Mouse (Mus musculus): ENCODE data around the gene Rpf1. TPM values are rescaled to one million over a fixed set of nuclear protein-coding genes. Genes with fewer than 3 reads are reported as not detected.

The Rpf1 gene
- polyA plus RNA-seq (2016; fragmentation: Nextera tagmentation; extraction: Ambion mirVana) = 63.9 and 72.4 TPM in 2 replicates

DNA sequence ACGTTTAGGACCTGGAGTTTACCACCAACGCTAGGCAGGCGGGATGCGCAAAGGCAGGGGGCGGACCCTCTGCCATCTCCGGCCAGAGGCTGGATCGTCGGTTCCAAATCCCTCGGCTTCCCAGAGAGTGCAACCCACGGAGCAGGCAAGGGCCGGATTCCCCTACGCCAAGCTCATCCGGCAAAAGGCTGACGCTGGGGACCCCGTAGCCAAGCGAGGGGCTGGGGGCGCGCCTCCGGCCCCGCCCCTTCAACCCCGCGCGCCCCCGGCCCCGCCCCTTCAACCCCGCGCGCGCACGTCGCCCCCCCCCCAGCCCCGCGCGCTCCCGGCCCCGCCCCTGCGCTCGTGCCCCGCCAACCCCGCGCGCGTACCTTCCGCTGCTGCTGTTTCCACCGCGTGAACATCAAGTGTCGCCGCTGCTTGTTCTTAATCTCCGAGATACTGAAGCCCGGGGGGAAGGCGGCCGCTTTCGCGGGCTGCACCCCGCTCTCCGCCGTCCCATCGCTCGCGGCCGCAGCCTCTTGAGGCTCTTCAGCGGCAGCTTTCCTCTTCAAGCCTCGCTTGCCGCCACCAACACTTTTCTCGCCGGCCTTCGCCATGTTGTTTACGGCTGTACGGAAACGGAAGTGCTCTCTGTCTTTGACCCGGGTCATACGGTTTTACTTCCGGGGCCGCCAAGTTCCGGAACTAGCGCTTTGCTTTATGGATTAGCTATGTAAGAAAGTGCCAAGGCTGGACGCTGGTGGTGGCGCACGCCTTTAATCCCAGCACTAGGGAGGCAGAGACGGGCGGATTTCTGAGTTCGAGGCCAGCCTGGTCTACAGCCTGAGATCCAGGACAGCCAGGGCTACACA, at the start of gene Rpf1:
TSS of gene Rpf1 (minus strand) at position 632 of the 854 bp plus-strand sequence.
- Histone ChIP-seq H3K4me1 (peaks cover 7% of the 10 kb centered on the region), H3K36me3 (peaks cover 30% of the 10 kb centered on the region), H3K4me3 (peak within 1 kb of the TSS; percentile 86), H3K9me3 (replicated peaks) (no peaks in the 10 kb centered on the region), H3K27ac (peak within 1 kb of the TSS; percentile 98), H3K27me3 (ENCODE audit: low read depth, poor library complexity, severe bottlenecking) (no peaks in the 10 kb centered on the region)
- DNase-seq (ENCODE audit: low spot score) = peak; percentile 90
- under 1% methylated on average over 71 of the region's 82 CpGs for WGBS

GRCm38 (mm10) chr3:146570939-146571338, 49.7 kb upstream of the Rpf1 start:
- DNase-seq (ENCODE audit: low spot score) = no peak
- H3K4me3 ChIP-seq = no peak overlapping the region
- 89% methylated on average over 6 of the region's 6 CpGs for WGBS

GRCm38 (mm10) chr3:146570148-146570782, 49.0 kb upstream of the Rpf1 start, which contains the start of gene Uox:
Uox (plus strand) TSS chr3:146570426.
- no peaks in the 10 kb centered on the region for H3K9me3 ChIP-seq (replicated peaks)
- H3K27me3 ChIP-seq (ENCODE audit: low read depth, poor library complexity, severe bottlenecking) = no peaks in the 10 kb centered on the region
- H3K4me1 ChIP-seq = peaks cover 6% of the 10 kb centered on the region; the same call in 1 of the 2 replicates
- 86% methylated on average over 10 of the region's 10 CpGs for WGBS
- no peak within 1 kb of the TSS for H3K27ac ChIP-seq
- no peak within 1 kb of the TSS for H3K4me3 ChIP-seq
- no peaks in the 10 kb centered on the region for H3K36me3 ChIP-seq
- no peak for DNase-seq (ENCODE audit: low spot score)

More at GRCm38 (mm10) chr3:146570939-146571338, 49.7 kb upstream of the Rpf1 start:
- Histone ChIP-seq H3K4me1 (peaks cover 6% of the 10 kb centered on the region; the same call in 1 of the 2 replicates), H3K27me3 (ENCODE audit: low read depth, poor library complexity, severe bottlenecking) (no peaks in the 10 kb centered on the region), H3K36me3 (no peaks in the 10 kb centered on the region), H3K27ac (no peak overlapping the region), H3K9me3 (replicated peaks) (no peaks in the 10 kb centered on the region)

GRCm38 (mm10) chr3:146569594-146569993, 48.4 kb upstream of the Rpf1 start:
- WGBS = 88% methylated on average over 3 of the region's 3 CpGs
- H3K4me1 ChIP-seq = peaks cover 6% of the 10 kb centered on the region; the same call in 1 of the 2 replicates
- no peak for DNase-seq (ENCODE audit: low spot score)
- H3K27me3 ChIP-seq (ENCODE audit: low read depth, poor library complexity, severe bottlenecking) = no peaks in the 10 kb centered on the region
- no peak overlapping the region for H3K27ac ChIP-seq
- no peak overlapping the region for H3K4me3 ChIP-seq
- H3K9me3 ChIP-seq (replicated peaks) = no peaks in the 10 kb centered on the region
- no peaks in the 10 kb centered on the region for H3K36me3 ChIP-seq

DNA sequence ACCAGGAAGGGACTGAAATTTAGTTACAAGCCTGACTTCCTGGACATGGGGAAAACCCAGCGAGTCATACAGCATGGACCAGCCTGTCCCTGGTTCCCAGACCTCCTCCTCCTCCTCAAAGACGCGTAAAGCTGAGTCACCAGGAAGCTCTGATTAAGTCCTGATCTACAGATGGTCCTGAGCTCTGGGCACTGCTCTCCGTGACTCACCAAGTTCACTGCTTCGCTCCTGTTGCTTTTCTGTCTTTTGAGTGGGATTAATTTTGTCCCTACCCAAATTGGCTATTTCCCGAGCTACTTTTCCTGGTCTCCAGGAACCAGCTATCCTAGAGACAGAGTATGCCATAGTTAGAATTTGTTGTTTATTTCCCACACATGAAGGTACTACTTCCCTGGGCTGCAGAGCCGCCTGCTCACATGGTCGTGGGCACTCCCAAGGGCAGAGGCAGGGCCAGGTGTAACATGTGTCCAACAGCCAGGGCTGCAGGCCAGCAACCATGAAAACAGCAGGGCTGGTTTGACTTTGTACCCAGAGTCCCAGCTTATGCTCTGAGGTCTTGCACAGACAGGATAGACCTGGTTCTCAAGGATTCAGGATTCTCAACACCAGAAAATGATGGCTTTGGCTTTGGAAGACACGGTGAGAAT, 46.8 kb upstream of the Rpf1 start:
- Histone ChIP-seq H3K27ac (no peak overlapping the region), H3K9me3 (replicated peaks) (no peaks in the 10 kb centered on the region), H3K36me3 (no peaks in the 10 kb centered on the region), H3K4me1 (peaks cover 6% of the 10 kb centered on the region; the same call in 1 of the 2 replicates), H3K27me3 (ENCODE audit: low read depth, poor library complexity, severe bottlenecking) (no peaks in the 10 kb centered on the region), H3K4me3 (no peak overlapping the region)
- WGBS = 80% methylated on average over 9 of the region's 9 CpGs
- no peak for DNase-seq (ENCODE audit: low spot score)

- Histone ChIP-seq H3K4me1 (peaks cover 6% of the 10 kb centered on the region; the same call in 1 of the 2 replicates), H3K27ac (no peak overlapping the region), H3K9me3 (replicated peaks) (no peaks in the 10 kb centered on the region), H3K4me3 (no peak overlapping the region), H3K27me3 (ENCODE audit: low read depth, poor library complexity, severe bottlenecking) (no peaks in the 10 kb centered on the region), H3K36me3 (no peaks in the 10 kb centered on the region)
- 71% methylated on average over 7 of the region's 7 CpGs for WGBS
- DNase-seq (ENCODE audit: low spot score) = no peak
Measured at GRCm38 (mm10) chr3:146567366-146567765, 46.1 kb upstream of the Rpf1 start.

DNA sequence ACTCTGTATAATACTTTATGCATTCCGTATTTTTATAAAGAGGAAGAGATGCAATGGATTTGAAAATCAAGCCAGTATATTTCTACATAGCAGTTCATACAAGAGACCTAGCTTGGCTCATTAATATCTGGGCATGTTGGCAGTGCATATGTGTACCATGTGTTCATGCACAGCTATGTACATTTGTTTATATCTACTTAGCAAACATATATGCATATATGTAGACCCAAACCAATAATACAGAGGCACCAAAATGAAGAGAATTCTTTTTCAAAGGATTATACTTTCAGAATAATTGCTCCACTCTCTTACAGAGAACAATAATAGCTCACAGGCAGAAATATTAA, 43.8 kb upstream of the Rpf1 start:
- WGBS = 80% methylated on average over 1 of the region's 1 CpGs
- no peak for DNase-seq (ENCODE audit: low spot score)

DNA sequence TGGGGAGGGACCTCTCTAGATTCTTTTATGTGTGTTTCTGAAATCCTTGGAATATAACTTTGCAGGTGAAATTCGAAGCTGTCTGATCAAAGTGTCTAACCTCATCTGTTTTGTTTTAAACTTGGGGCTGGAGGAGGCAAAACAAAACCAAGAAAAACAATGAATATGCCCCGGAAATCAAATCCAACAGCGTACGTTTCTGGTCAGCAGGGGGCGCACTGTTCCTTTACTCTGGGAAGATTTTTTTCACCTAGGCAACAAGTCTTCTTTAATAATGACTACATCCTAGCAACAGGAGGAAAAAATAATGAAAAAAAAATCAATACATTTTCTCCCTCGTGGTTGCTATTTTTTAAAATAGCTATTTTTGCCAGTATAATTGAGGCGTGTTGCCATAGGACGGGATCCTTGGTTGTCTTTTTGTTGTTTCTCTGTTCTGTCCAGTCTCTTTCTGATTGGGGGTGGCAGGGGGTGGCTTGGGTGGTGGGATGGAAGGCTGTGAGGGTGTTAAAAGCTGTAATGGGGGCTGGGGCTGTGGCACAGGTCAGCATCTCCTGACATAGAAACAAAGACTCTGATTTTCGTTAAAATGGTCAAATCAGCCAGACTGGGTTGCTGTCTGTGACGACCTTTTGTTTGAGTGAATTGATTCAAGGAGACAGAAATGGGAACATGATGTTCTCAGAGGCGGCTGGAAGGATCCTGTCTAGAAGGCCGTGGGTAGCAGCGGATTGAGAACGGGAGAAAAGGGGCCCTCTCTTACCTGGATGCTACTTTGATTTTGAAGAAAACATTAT, 43.2 kb upstream of the Rpf1 start:
- no peak overlapping the region for H3K4me3 ChIP-seq
- no peak overlapping the region for H3K27ac ChIP-seq
- 45% methylated on average over 14 of the region's 14 CpGs for WGBS
- H3K9me3 ChIP-seq (replicated peaks) = no peaks in the 10 kb centered on the region
- no peaks in the 10 kb centered on the region for H3K27me3 ChIP-seq (ENCODE audit: low read depth, poor library complexity, severe bottlenecking)
- peak; percentile 87 for DNase-seq (ENCODE audit: low spot score)
- H3K4me1 ChIP-seq = peaks cover 6% of the 10 kb centered on the region; the same call in 1 of the 2 replicates
- H3K36me3 ChIP-seq = no peaks in the 10 kb centered on the region

More for the DNA sequence above, 43.8 kb upstream of the Rpf1 start:
- peaks cover 6% of the 10 kb centered on the region; the same call in 1 of the 2 replicates for H3K4me1 ChIP-seq
- H3K9me3 ChIP-seq (replicated peaks) = no peaks in the 10 kb centered on the region
- no peak overlapping the region for H3K4me3 ChIP-seq
- H3K27ac ChIP-seq = no peak overlapping the region
- no peaks in the 10 kb centered on the region for H3K36me3 ChIP-seq
- H3K27me3 ChIP-seq (ENCODE audit: low read depth, poor library complexity, severe bottlenecking) = no peaks in the 10 kb centered on the region

DNA sequence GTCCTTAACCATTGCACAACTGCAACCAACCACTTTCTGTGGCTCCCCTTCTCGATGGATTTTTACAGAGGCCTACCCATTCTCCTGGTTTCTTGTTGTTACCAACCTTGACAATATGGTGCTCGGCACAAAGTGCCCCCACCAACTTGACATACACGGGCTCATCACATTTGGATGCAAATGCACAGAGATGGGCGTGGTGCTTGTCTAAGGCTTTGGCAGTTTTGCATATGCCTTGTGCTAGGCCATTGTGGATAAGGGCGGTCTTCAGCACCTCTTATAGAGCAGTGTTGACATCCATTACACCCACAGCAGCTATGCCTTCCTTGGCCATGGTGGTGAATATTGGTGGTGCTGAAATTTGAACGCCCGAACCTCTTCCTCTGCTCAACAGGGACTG, 41.7 kb upstream of the Rpf1 start:
- H3K27ac ChIP-seq = no peak overlapping the region
- H3K27me3 ChIP-seq (ENCODE audit: low read depth, poor library complexity, severe bottlenecking) = no peaks in the 10 kb centered on the region
- H3K36me3 ChIP-seq = no peaks in the 10 kb centered on the region
- DNase-seq (ENCODE audit: low spot score) = no peak
- WGBS = 92% methylated on average over 7 of the region's 7 CpGs
- H3K4me3 ChIP-seq = no peak overlapping the region
- no peaks in the 10 kb centered on the region for H3K9me3 ChIP-seq (replicated peaks)
- H3K4me1 ChIP-seq = peaks cover 6% of the 10 kb centered on the region; the same call in 1 of the 2 replicates

DNA sequence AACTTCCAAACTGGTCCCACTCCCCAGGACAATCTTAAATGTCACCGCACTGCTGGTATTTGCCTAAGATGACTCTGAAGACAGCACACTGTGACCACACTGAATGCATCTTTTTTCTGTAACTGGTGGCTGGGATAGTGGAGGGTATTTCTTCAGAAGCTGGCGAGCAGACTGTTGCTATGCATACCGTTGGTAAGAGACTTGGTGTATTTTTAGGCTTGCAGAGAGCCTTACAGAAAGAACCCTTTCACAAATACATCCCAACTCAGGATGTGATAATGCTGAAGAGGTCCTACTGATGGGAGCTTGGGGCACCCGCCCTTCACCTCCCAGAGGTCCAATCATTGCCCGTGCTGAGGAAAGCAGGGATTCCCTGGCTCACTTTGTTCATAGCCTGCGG, 36.3 kb upstream of the Rpf1 start:
- Histone ChIP-seq H3K27ac (no peak overlapping the region), H3K4me1 (no peaks in the 10 kb centered on the region), H3K9me3 (replicated peaks) (no peaks in the 10 kb centered on the region), H3K4me3 (no peak overlapping the region), H3K27me3 (ENCODE audit: low read depth, poor library complexity, severe bottlenecking) (no peaks in the 10 kb centered on the region), H3K36me3 (no peaks in the 10 kb centered on the region)
- no peak for DNase-seq (ENCODE audit: low spot score)
- 92% methylated on average over 6 of the region's 6 CpGs for WGBS

DNA sequence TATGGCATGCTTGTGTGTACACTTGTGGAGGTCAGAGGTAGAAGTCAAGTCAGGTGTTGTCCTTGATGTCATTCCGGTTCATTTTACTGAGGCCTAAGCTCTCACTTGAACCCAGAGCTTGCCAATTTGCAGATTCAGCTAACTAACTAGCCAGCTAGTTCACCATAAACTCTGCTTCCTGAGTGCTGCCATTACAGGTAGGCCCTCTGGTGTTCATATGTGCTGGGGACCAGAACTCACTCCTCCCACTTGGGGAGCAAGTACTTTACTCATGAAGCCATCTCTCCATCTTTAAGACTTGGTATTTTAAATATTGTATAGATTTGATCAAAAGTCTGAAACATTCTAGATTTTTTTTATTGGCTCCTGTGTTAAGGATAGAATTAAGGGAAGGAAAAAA, 35.3 kb upstream of the Rpf1 start:
- no peak for DNase-seq (ENCODE audit: low spot score)
- H3K9me3 ChIP-seq (replicated peaks) = no peaks in the 10 kb centered on the region
- 78% methylated on average over 1 of the region's 1 CpGs for WGBS
- no peaks in the 10 kb centered on the region for H3K36me3 ChIP-seq
- H3K27ac ChIP-seq = no peak overlapping the region
- H3K4me1 ChIP-seq = no peaks in the 10 kb centered on the region
- H3K27me3 ChIP-seq (ENCODE audit: low read depth, poor library complexity, severe bottlenecking) = no peaks in the 10 kb centered on the region
- H3K4me3 ChIP-seq = no peak overlapping the region

DNA sequence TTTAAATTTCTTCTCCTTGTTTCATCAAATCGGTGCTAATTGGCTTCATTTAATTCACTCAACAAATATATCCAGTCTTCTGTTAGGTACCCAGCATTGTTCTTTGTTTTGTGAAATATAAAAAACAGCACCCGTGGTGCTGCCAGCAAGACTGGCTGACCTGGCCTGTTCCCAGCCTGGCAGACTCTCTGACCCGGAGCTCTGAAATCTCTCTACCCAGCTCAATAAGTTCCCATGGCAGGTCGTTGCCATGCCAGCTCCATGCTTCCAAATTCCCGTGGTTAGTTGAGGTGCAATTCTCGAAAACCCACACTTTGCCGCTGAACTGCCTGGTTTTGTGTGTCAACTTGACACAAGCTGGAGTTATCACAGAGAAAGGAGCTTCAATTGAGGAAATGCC, 33.6 kb upstream of the Rpf1 start:
- Histone ChIP-seq H3K4me3 (no peak overlapping the region), H3K36me3 (no peaks in the 10 kb centered on the region), H3K9me3 (replicated peaks) (no peaks in the 10 kb centered on the region), H3K4me1 (no peaks in the 10 kb centered on the region), H3K27ac (no peak overlapping the region), H3K27me3 (ENCODE audit: low read depth, poor library complexity, severe bottlenecking) (no peaks in the 10 kb centered on the region)
- 88% methylated on average over 7 of the region's 7 CpGs for WGBS
- no peak for DNase-seq (ENCODE audit: low spot score)
